Mouse (Mus musculus): ENCODE measurements at regions not wholly inside any gene's neighbourhood (a gene's known extent, or its start where the extent isn't known, plus 50 kb on each side); places are given as distances from the start of the nearest gene placed in this dataset.

GRCm38 (mm10) chr5:7779827-7780226 is 180.4 kb upstream of the Steap4 start:
- DNase-seq (ENCODE audit: low read depth) = no peak

- no peak for DNase-seq (ENCODE audit: low read depth)
Observed at GRCm38 (mm10) chr5:7782235-7782634, 178.0 kb upstream of the Steap4 start.

- no peak for DNase-seq (ENCODE audit: low read depth)
Observed at GRCm38 (mm10) chr5:7788406-7788805, 171.9 kb upstream of the Steap4 start.

DNA sequence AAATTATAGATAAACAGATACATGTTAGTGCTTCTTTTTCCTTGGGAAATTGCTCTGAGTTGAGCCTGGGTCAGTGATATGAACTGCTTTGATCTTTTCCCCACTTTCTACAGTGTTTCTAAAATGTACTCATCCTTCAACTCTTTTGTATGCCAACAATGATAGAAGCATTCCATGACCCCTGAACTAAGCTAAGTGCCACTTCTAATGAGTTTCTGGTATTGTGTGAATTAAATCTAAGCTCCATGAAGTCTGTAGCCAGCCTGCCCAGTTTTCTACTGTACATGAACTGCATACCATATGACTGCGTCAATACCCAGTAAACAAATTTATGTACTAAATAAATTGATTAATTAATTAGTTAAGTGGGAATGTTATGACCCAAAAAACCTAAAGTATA is 171.1 kb upstream of the Steap4 start:
- no peak for DNase-seq (ENCODE audit: low read depth)

GRCm38 (mm10) chr5:7820592-7820991 is 139.7 kb upstream of the Steap4 start:
- peak; percentile 4 for DNase-seq (ENCODE audit: low read depth)

DNA sequence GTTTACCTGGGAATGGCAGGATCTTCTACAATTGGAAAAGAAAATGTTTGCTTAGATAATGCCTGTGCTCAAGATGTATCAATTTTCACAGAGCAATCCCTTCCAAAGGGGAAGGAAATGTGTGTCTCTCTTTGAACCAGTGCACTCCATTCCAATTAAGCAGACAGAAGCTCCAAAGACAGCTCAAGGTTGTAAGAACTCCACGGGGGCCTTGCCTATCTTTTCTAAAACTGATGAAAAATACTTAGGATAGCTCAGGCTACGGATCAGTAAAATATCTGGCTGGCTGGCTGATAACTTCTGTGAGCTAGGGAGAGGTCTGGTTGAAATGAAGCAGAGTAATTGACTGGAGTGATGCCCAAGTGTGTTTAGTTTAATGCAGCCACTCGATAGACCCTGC is 138.6 kb upstream of the Steap4 start:
- DNase-seq (ENCODE audit: low read depth) = no peak

DNA sequence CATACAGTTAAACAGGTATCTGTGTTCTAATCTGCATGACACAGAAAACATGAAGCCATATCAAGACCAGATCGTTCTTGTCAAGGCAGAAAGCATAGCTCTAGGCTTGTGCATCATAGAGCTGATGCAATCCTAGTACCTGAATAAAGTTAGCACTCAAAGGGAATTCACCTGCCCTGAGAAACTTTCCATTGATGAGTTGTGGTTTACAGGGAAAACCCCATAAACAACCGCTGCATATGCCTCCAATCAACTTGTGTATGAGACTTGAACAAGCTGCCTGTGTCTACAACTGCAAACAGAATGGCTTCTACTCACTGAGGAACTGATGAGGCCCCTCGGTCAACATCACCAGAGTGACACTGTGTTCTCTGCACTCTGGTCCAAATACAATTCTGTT is 130.6 kb upstream of the Steap4 start:
- DNase-seq (ENCODE audit: low read depth) = peak; percentile 47

GRCm38 (mm10) chr5:7833812-7834211 is 126.4 kb upstream of the Steap4 start:
- no peak for DNase-seq (ENCODE audit: low read depth)

DNA sequence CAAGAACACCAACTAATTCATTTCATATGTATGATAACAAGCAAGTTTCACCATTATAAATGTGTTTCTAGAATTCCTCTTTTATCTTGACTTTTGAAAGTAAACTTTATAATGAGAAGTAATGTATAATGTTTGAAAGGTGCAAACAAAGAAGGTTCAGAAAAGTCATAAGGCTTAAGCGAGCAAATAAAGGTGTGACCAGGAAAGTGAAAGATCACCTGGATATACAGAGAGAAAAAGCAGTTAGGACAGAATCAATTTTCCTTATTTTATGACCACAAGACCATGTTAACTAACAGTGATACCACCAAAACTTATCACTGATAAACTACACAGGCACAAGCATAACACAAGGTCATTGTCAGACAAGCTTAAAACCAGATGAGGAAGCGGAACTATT is 97.2 kb upstream of the Steap4 start:
- no peak for DNase-seq (ENCODE audit: low read depth)

GRCm38 (mm10) chr5:7866041-7866641 is 94.1 kb upstream of the Steap4 start:
- DNase-seq (ENCODE audit: low read depth) = no peak

GRCm38 (mm10) chr5:7899537-7899936 is 60.7 kb upstream of the Steap4 start:
- DNase-seq (ENCODE audit: low read depth) = no peak
